ENCODE assay signal across 8 mouse cellular contexts in genomic region chr5:124552558-124553307, GRCm38 (mm10). TPM values are rescaled to one million over a fixed set of nuclear protein-coding genes. Genes with fewer than 3 reads are reported as not detected.
A peak's percentile ranks its signal among the peaks of the same experiment; 100 is the strongest.
DNase-seq lines count a peak whose midpoint lies in the region; ATAC-seq lines count a peak whose summit lies in the region.

Gene Ddx55, plus strand, starts transcription at chr5:124552864.

- WGBS in hindbrain, embryonic 12.5 days = under 1% methylated on average over 63 of the region's 66 CpGs

- ATAC-seq in hindbrain, embryonic 12.5 days (ENCODE audit: low FRiP score) = peak; percentile 92

- H3K4me3 ChIP-seq in hindbrain, embryonic 12.5 days = peak within 1 kb of the TSS; percentile 89

- peak within 1 kb of the TSS; percentile 77 for H3K4me2 ChIP-seq in hindbrain, embryonic 12.5 days (replicated peaks)

- H3K27me3 ChIP-seq in hindbrain, embryonic 12.5 days = no peaks in the 10 kb centered on the region

- peaks cover 14% of the 10 kb centered on the region for H3K4me1 ChIP-seq in hindbrain, embryonic 12.5 days

- H3K27ac ChIP-seq in hindbrain, embryonic 12.5 days = peak within 1 kb of the TSS; percentile 85

- H3K9ac ChIP-seq in hindbrain, embryonic 12.5 days = peak within 1 kb of the TSS; percentile 79

- H3K9me3 ChIP-seq in hindbrain, embryonic 12.5 days (replicated peaks) = no peaks in the 10 kb centered on the region

- H3K36me3 ChIP-seq in hindbrain, embryonic 12.5 days = peaks cover 44% of the 10 kb centered on the region

- peak; percentile 89 for DNase-seq in NIH3T3 (ENCODE audit: low read depth)
- DNase-seq in cerebellum, adult 9-11 months = peak; percentile 89
- peak; percentile 84 to 87 for DNase-seq in frontal cortex, postnatal 10 days (ENCODE audit: low spot score in 2 of 2)
- DNase-seq in layer of hippocampus, postnatal 36 days = peak; percentile 89 to 90
- peak; percentile 93 for DNase-seq in lung, postnatal 36 days
- peak; percentile 96 for DNase-seq in retina, postnatal 1 day
- peak; percentile 86 to 87 for DNase-seq in urinary bladder, adult 18-20 months (ENCODE audit: low spot score in 2 of 2)

RNA-seq across cellular contexts. Expression of gene Ddx55, which starts in this region (rescaled TPM):
- 18.0 and 19.1 TPM in 2 replicates for polyA plus RNA-seq in hindbrain, embryonic 12.5 days (2016; fragmentation: Nextera tagmentation; extraction: Ambion mirVana)
- 10 to 100 TPM; 23.3 to 28.3 TPM for total RNA-seq in layer of hippocampus, postnatal 36 days (2021)

Comparison
In these comparisons a context has a peak if more than half of its experiments do, and no peak if none do; other contexts are left out.
1. Peak in every context shown above with its lines: DNase-seq, ATAC-seq, H3K4me3 ChIP-seq and H3K27ac ChIP-seq.